ENCODE assay signal across 20 mouse cellular contexts in the genomic region with DNA sequence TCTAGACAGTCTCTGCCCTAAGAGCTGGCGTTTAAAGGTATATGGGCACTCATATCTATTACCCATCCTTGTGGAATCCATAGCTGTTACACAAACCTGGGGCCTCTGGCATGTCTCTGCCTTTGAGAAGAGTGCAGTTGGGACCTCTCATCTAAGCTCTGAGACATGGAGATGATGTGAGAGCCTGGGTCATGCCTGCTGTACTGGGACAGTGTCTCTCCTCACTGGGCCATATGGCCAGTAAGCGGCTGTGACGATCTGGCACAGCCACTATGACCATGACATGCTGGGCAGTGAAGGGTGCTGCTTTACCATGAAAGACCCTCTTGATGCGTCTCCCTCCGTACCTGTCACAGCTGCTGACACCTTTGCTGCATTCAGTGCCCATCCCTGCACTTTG. TPM values are rescaled to one million over a fixed set of nuclear protein-coding genes. Genes with fewer than 3 reads are reported as not detected.
"Had no signal": no experiment of that assay in that cellular context is flagged by ENCODE, and none has a peak within 500 bp of the region (broad histone marks: within the 10 kb centered on the region; RNA-seq: fewer than 3 reads in every experiment).

No protein-coding gene starts in this region.

- H3K27me3 ChIP-seq: liver, embryonic 15.5 days; lung, embryonic 15.5 days; midbrain, embryonic 12.5 days; neural tube, embryonic 12.5 days had no signal

- H3K4me1 ChIP-seq: lung, embryonic 15.5 days; midbrain, embryonic 12.5 days; neural tube, embryonic 12.5 days had no signal

- ATAC-seq: liver, postnatal 0 days; lung, postnatal 0 days had no signal

- H3K4me3 ChIP-seq: liver, embryonic 15.5 days; lung, embryonic 15.5 days; megakaryocyte, embryonic 14.5 days; midbrain, embryonic 12.5 days; neural tube, embryonic 12.5 days had no signal

- H3K4me2 ChIP-seq: liver, embryonic 15.5 days; lung, embryonic 15.5 days; midbrain, embryonic 12.5 days; neural tube, embryonic 12.5 days had no signal

- H3K9ac ChIP-seq: liver, embryonic 15.5 days; liver, postnatal 0 days; lung, embryonic 15.5 days; midbrain, embryonic 12.5 days; neural tube, embryonic 12.5 days had no signal

- DNase-seq: liver, postnatal 0 days; lung, adult 2 months; lung, postnatal 14 days; lung, postnatal 36 days; midbrain, embryonic 14.5 days; right cerebral cortex, postnatal 14 days; spleen, adult 18-20 months; thymus, adult 18-20 months; thymus, postnatal 14 days; thymus, postnatal 36 days had no signal

- H3K36me3 ChIP-seq: liver, embryonic 15.5 days; lung, embryonic 15.5 days; midbrain, embryonic 12.5 days; neural tube, embryonic 12.5 days had no signal

- H3K27ac ChIP-seq: liver, embryonic 15.5 days; lung, embryonic 15.5 days; macrophage; midbrain, embryonic 12.5 days; neural tube, embryonic 12.5 days had no signal

- H3K9me3 ChIP-seq: liver, embryonic 15.5 days; lung, embryonic 15.5 days; megakaryocyte, embryonic 14.5 days; midbrain, embryonic 12.5 days; neural tube, embryonic 12.5 days had no signal

RNA-seq across cellular contexts. Expression of a gene that starts 22.3 kb away (rescaled TPM):
- total RNA-seq: megakaryocyte progenitor cell, adult 5-6 weeks; monocyte, adult 5-6 weeks; neutrophil, adult 5-6 weeks had no signal
- polyA plus RNA-seq: liver, postnatal 0 days; lung, postnatal 0 days; midbrain, embryonic 12.5 days; midbrain, embryonic 14.5 days; neural tube, embryonic 12.5 days had no signal
